Mouse (Mus musculus) right cerebral cortex, postnatal 25 days (tissue): ENCODE measurements at regions not wholly inside any gene's neighbourhood (a gene's known extent, or its start where the extent isn't known, plus 50 kb on each side); places are given as distances from the start of the nearest gene placed in this dataset.

Experiments used
- DNase-seq: peaks from one replicate; pipeline ENCODE4 v3.0.0; 2022

DNA sequence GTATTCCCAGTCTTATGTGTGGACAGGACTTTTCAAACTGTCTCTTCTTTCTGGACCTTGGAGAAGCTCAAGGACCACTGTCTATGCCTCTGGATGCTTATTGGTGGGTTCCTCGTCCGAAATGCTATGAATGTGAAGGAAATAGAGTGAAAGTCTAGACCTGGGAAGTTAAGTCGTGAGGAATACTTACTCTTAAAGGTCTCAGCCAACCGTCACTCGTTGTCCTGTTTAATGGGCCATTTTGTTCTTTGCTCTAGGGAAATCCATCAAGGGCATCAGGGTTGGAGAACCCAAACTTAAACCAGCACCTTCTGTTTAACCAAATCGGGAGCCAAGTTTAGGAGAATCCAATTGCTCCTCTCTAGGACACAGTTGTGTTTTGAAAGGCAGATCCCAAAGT, 247.3 kb upstream of the Nfe2l3 start:
- no peak for DNase-seq

- no peak for DNase-seq
Measured at GRCm38 (mm10) chr6:51189173-51189572, 243.3 kb upstream of the Nfe2l3 start.

DNA sequence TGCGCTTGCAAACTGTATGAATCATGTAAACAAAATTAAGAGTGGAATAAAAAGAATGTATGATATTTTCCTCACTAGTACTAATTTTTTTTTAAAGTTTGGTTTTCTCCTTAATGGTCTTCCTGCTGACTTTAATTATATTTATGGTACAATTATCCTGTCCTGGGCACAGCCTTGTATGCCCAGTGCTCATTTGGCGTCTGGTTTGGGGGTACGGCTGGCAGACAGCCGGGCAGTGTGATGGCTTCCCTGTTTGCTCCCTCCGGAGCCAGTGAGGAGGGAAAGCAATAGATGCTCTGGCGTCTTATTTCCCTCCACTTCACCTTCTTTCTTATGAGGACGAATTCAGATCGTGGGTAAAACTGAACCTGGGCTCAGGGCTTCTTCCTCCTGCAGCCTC, 239.6 kb upstream of the Nfe2l3 start:
- no peak for DNase-seq

DNA sequence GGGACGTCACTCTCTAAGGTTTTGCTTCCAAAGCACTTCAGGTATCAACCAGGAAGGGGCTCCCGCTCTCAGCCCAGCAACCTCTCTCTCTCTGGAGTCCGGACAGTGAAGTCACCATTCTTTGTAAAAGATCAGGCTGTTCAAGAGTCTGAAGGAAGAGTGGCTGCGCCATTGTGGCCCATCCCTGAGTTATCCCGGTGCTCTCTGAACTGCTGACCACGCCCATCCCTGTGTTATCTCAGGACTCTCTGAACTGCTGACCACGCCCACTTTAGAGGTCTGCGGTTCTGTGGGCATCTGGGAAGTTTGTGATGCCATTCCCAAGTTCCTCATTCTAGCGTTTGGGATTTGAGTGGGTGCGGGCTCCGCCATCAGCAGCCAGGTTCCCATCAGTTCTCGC, 239.1 kb upstream of the Nfe2l3 start:
- no peak for DNase-seq

DNA sequence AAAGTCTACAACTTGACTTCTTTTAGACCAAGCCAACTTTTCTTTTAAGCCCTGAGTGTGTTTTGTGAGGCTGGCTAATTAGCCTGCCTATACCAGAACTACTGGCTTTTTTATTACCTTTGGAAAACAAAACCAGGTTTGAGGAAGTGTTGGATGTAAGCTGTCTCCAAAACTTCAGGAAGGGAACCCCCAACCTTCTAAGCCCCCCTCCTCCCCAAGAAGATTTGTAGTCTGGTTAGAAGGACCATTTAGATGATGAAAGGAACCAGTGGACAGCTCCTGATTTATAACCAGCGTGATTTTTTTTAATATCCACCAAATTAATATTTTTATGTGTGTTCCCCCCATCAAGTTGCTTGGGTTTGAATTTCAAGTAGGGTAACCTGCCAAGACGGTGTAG, 236.1 kb upstream of the Nfe2l3 start:
- no peak for DNase-seq

DNA sequence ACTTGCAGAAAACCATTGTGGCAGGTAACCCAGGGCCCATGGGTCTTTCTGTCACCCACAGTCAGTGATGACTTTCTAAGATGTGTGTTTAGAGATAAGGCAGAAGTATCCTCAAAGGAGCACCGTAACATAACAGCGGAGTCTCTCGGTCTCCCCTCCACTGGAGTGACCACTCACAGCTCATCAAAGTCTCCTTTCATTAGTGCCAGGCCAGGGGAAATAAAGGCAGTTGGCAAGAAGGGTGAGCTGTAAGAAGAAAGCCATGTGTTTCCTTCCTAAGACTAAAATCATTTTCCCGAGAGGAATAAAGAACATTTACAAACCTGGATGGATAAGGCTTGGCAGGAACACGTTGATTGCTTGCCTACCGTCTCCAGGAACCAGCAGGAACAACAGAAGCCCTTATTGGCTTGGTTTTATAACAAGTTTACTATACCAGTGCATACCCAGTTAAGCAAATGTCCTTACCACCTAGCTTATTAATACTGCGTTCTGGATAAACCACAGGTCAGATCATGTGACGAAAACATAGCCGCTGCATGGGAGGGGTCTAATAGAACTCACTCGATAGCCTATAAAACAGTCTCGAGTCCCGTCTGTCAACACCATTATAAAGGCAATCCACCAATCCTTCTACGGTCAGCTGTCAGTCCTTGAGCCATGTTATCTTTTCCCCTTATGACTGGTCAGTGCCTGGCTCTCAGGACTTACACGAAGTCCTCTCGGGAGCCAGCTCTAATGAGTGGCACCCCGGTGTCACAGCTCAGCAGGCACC, 235.3 kb upstream of the Nfe2l3 start:
- no peak for DNase-seq

DNA sequence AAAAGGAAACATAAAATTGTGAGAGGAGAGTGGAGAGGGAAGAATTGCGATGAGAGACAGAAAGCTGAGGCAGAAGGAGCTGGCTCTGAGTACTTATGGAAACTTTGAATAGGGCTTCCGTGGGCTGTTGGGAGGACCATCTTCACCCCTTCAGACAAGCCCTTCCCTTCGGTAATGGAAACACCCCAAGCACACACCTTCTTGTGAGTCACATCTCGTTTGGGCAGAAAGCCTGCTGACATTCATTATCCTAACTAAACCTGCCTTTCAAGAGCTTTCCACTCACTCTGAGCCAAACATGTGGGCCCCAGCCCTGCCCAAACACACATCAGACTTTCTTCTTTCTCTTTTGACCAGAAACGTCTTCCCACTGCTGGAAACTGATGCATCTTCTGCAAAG, 232.3 kb upstream of the Nfe2l3 start:
- DNase-seq: no peak

DNA sequence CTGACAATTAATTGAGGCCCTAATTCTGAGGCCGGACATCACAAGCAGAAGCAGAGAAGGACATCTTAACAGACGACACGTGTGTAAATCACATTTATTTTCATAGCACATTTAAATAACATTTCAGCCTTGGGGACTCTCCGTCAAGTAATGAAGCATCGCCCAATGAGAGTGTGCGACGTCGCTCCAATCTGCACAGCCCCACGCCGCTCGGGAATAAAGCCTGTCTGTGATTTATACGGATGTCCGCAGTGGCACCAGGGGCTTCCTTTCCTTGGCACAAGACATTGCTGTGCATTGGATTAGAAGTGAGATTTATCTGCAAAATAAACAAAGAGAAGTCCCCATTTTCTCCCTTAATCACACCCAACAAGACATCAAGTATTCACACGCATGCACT, 231.6 kb upstream of the Nfe2l3 start:
- DNase-seq: no peak

DNA sequence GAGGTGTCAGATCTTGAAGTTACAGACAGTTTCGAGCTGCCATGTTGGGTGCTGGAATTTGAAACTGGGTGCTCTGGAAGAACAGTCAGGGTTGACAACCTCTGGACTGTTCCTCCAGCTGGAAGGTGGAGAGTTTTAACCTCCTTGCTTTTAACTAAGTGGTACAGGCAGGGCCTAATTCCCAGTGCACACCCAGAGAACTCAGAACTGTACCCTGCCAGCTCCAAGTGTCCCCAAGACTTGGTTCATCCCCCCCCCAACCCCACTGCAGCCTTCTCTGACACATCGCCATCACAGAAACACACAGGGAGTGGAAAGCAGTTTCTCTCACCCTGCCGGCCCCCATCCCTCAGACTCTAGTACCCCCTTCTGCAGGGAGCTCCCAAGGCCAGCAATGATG, 228.2 kb upstream of the Nfe2l3 start:
- no peak for DNase-seq

- no peak for DNase-seq
Measured at GRCm38 (mm10) chr6:51205411-51205810, 227.1 kb upstream of the Nfe2l3 start.

- DNase-seq: peak; percentile 44
Measured at GRCm38 (mm10) chr6:51206712-51207505, 225.6 kb upstream of the Nfe2l3 start.

GRCm38 (mm10) chr6:51207587-51208361, 224.7 kb upstream of the Nfe2l3 start:
- no peak for DNase-seq

DNA sequence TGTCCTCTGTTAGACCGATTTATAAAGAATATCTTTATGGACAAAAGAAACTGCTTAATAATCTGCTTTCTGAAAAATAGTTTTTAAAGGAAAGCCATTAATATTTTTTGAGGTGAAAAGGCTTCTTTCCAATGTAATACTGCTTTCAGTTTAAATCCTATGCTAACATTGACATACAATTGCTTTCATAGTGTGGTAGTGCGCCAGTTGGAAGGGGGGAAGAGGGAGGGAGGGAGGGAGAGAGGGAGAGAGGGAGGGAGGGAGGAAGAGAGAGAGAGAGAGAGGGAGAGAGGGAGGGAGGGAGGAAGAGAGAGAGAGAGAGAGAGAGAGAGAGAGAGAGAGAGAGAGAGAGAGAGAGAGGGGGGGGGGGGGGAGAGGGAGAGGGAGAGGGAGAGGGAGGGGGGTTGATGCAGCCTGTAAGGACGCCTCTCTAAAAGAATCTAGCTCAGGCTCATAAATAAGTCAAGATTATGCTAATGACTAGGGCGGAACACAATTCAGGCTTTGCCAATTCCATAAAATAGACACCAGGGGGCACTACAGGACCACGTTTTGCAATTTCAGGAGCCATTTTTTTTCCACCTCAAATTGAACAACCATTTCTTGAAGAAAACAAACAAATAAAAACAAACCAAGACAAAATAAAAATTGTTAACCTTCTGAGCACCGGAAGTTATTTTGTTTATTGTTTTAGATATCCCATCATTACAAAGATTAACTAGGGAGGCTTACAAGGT, 223.6 kb upstream of the Nfe2l3 start:
- peak; percentile 27 for DNase-seq

GRCm38 (mm10) chr6:51211418-51211817, 221.1 kb upstream of the Nfe2l3 start:
- DNase-seq: peak; percentile 2

GRCm38 (mm10) chr6:51212216-51212615, 220.3 kb upstream of the Nfe2l3 start:
- peak; percentile 1 for DNase-seq

DNA sequence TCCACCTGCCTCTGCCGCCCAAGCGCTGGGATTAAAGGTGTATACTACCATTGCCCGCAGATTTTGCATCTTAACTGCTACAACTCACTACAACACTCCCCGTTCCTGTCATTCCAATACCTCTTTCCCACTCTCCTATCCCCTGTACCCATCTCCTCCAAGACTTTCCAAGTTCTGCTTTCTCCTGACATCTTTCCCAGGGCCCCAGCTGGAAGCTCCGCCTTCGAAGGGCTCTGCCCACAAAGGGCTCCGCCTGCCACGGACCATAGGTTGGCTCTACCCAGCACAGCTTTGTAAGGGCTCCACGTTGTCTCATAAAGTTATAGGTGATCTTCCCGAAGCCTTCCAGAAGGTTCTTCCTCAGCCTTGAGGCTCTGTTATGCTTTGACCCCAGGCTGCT, 217.1 kb upstream of the Nfe2l3 start:
- DNase-seq: no peak

- no peak for DNase-seq
Measured at GRCm38 (mm10) chr6:51216472-51216871, 216.0 kb upstream of the Nfe2l3 start.

DNA sequence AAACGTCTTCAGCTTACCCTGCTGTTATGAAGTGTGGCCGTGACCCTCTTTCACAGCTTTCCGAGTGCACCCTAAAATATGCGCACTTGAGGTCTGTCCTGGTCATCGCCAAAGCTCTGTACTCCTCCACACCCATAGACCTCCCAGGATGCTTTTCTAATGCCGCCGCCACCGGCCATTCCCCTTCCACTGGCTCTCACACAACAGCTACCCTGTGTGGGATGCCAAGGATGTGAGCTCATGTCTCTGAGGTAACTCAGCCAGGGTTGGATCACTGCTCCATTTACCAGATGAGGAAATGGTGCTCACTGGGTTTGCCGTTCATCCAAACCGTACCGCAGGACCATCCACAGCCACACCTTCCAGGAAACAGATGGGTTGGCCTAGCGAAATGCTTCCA, 212.8 kb upstream of the Nfe2l3 start:
- no peak for DNase-seq

DNA sequence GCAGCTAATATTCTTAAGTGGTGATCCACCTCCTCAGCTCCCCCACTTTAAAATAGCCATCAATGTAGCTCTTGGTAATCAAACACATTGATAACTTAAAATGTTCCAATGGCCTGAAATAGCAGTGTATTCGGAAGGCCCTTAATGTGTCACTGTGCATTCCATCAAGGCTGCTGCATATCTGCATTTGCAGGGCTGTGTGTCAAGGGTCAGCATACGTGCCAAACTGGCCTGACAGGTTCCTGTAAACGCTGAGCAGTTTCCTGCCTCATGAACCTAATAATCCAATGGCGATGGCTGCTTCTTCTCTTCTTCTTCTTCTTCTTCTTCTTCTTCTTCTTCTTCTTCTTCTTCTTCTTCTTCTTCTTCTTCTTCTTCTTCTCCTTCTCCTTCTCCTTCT, 211.7 kb upstream of the Nfe2l3 start:
- DNase-seq: no peak

DNA sequence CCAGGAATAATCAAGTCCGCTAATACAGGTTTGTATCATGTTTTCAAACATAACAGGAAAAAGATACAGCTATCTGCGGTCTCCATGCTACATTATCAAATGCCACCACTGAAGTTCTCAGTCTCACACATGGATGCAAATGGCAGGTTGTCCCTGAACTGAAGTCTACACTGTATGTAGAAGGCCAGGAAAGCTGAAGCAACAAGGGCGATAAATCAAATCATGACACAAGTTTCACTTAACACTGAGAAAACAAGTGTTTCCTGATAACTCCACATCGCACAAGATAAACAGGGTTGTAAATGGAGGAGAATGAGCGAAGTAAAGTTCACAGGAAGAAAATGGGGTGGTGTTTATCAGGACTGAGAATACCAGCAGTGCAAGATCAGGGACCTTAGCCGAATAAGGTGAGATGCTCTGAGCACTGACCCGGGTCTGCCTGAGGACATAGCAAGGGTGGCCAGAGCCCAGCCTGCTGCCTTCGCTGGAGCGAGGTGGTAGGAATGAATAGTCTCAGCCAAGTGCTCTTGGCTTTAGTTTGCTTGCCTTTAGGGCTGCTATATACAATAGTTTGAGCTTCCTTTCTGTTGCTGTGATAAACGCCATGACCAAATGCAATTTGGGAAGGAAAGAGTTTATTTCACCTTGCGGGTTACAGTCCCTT, 196.3 kb upstream of the Nfe2l3 start:
- no peak for DNase-seq

GRCm38 (mm10) chr6:51240039-51240438, 192.4 kb upstream of the Nfe2l3 start:
- DNase-seq: no peak

- no peak for DNase-seq
Measured at GRCm38 (mm10) chr6:51250233-51250632, 182.2 kb upstream of the Nfe2l3 start.
